Mouse (Mus musculus): ENCODE results near the gene Chac2. TPM values are rescaled to one million over a fixed set of nuclear protein-coding genes. Genes with fewer than 3 reads are reported as not detected.

The Chac2 gene
- total RNA-seq (2023) = 0.52 TPM

DNA sequence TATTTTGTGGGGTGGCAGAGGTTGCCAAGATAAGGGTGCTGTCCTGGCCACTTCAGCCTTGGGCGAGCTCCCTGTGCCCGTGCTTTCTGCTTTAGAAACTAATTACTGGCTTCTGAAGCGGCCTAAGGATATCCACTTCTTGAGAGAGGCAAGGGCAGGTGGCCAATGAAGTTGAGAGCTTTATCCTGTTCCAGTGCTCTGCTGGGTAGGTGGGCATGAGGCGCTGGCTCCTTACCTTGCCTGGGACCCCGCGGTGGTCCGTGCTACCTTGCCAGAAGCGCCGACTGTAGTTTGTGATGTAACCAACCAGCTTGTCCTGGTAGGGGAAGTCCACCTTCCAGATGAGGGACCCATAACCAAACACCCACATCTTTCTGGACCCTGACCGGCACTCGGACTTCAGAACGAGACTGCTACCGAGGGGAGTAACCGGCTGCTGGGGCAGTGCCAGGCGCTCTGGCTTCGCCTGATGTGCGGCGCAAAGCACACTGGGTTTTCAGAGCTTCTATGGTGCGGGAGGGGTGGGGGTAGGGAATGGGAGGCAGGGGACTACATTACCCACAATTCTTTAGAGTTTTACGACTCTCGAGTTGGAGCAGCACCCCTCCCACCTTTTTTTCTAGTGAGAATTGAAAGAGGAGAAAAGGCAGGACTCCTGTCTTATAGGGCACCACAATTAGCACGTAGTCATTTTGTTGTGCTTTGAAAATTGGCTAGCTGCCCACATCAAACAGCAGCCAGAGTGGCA lies at the start of gene Chac2:
TSS of gene Chac2 (minus strand) at position 474 of the 748 bp plus-strand sequence.

GRCm38 (mm10) chr11:30954279-30954725 lies 31.8 kb downstream of the Chac2 start, which contains the start of gene Erlec1:
Gene Erlec1, minus strand, starts transcription at chr11:30954335.

Other genes with a start within 250 kb of the Chac2 start
- gene Psme4, start 214.6 kb downstream of the Chac2 start, total RNA-seq (2023) = 54.8 TPM
- not detected for gene Gpr75, start 101.0 kb downstream of the Chac2 start, total RNA-seq (2023)
- gene Asb3, start 100.9 kb downstream of the Chac2 start, total RNA-seq (2023) = 16.3 TPM
- 25.0 TPM for gene Erlec1, start 32.0 kb downstream of the Chac2 start, total RNA-seq (2023)
- gene Gm17332, start 196.1 kb upstream of the Chac2 start, total RNA-seq (2023) = not detected